Mouse (Mus musculus) T-helper 1 cell (primary cell): Measurements from ENCODE around the gene Bpifa1.
"Not testable (repeated sequence)": the region's sequence is repeated elsewhere in the genome, so short reads cannot be mapped to it uniquely, and the experiment has no call there.

Experiments
- in situ Hi-C: fragments of 300-600 bp; cut with MboI, MseI; formaldehyde crosslinking; loops from one replicate; pipeline ENCODE4 v1.15.1; 2025; ENCODE audit warnings: high pct_unique_total_duplicates

Gene Bpifa1

DNA sequence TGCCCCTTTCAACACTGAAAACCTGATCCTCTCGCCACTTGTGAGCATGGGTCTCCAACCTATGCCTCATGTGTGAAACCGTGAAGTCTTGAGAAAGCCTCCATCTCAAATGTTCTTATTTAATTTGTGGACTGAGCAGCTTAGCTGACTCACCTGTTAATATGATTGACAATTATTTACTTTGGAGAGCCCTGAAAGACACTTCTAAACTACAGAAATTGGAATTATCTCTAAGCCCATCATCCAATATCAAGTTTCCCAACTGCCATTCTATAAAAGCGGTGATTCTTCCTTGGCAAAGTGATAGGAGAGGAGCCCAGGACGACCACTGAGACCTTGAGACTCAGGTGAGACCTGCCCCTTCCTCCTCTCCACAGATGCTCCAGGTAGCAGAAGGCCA is at the start of gene Bpifa1:
TSS of gene Bpifa1 (plus strand) at position 301 of the 400 bp plus-strand sequence.
- in situ Hi-C loops = no loop called here

DNA sequence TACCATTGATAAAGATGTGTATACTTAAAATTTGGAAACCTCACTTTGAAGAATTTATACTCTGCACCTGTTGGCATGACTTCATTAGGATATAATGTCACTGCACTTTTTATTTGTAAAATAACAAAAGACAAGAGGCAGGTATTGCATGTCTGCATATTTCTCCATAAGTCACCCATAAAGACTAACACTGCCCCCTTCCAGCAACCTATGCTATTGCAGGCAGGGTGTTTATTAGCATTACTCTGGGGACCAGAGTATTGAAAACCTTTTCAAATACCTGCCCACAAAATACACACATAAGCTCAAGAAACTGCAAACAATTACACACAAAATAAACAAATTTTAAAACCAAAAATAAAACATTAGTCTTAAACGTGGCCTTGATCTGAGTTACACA is 44.9 kb upstream of the Bpifa1 start:
- in situ Hi-C loops = no loop called here

GRCm38 (mm10) chr2:154117381-154117780 is 25.3 kb upstream of the Bpifa1 start:
- in situ Hi-C loops = loop anchor here (5.0 to 10.0 kb wide), 2 partner anchors 50 to 1177 kb away; no protein-coding TSS in a partner anchor

DNA sequence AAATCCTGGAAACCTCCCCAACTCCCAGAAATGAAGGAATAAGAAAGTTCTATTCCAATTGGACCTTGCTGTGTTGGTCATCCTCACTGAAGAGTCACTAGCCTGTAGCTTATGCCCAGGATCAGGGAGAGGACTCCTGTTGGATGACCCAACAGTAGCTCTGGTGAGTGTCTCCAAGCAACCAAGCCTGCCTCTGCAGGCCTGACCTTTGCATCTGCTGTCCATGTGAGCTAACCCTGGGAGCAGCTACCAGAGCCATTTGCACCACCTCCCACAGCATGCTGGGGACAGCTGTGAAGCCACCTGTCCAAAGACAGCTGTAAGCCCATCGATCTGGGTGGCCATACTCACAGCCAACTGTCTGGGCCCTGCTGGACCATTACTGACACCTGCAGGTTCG is 12.6 kb upstream of the Bpifa1 start, which contains the start of gene Bpifa3:
TSS of gene Bpifa3 (plus strand) at position 217 of the 400 bp plus-strand sequence.
- in situ Hi-C loops = no loop called here

DNA sequence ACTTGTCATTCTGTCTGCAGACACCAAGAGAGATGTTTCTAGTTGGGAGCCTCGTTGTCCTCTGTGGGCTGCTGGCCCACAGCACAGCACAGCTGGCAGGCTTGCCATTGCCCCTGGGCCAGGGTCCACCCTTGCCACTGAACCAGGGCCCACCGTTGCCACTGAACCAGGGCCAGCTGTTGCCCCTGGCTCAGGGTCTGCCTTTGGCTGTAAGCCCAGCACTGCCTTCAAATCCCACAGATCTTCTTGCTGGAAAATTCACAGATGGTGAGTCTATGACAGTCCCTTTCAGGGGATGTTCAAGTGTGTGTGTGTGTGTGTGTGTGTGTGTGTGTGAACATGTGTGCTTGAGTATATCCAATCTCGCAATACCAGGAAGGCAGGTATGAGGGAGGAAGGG is 1.1 kb downstream of the Bpifa1 start:
- in situ Hi-C loops = no loop called here

- in situ Hi-C loops = no loop called here
Measured at GRCm38 (mm10) chr2:154147496-154147895, 4.8 kb downstream of the Bpifa1 start.

DNA sequence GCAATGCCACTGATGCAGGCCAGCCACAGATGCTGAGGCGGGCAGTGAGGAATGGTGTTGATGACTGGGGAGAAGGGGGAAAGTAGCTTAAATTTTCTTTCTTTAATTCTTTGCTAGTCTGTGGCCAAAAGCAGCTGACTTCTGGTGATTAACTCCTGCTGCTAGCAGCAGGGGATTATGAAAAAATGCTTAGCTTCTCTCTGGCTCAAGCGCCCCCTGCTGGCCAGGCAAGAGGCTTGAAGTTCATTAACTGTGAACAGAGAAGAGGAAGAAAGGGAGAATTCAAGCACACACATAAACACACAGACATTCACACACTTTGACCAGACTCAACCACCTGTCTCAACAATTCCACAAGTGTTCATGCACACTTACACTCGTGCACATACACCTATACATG is 15.8 kb downstream of the Bpifa1 start:
- in situ Hi-C loops = no loop called here

DNA sequence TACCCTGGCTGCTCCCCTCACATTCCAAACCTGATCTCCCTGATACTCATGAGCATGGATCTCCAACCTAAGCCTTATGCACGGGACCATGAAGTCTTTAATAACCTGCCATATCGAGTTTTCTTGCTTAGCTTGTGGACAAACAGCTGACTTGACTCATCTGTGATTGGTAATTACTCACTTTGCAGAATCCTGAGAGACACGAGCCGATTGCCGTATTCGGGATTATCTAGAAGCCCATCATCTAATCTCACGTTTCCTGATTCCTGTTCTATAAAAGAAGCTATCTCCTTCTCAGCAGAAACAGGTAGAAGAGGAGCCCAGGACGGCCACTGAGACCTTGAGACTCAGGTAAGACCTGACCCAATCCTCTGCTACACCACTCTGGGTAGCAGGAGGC is 19.6 kb downstream of the Bpifa1 start, which contains the start of gene Bpifa5:
TSS of gene Bpifa5 (plus strand) at position 301 of the 400 bp plus-strand sequence.
- in situ Hi-C loops = no loop called here

DNA sequence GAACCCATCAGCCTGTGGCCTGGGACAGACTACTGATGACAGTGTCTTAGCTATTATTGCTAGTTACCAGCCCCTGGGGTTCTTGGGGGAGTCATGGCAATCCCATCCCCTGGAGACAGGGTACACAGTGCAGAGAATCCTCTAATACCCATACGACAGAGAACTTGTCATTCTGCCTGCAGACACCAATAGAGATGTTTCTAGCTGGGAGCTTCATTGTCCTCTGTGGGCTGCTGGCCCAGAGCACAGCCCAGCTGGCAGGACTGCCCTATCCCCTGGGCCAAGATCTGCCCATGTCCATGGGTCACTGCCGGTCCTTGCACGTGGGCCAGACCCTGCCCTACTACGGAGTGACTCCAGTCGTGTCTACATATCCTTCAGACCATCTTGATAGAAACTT is 20.6 kb downstream of the Bpifa1 start:
- in situ Hi-C loops = no loop called here

DNA sequence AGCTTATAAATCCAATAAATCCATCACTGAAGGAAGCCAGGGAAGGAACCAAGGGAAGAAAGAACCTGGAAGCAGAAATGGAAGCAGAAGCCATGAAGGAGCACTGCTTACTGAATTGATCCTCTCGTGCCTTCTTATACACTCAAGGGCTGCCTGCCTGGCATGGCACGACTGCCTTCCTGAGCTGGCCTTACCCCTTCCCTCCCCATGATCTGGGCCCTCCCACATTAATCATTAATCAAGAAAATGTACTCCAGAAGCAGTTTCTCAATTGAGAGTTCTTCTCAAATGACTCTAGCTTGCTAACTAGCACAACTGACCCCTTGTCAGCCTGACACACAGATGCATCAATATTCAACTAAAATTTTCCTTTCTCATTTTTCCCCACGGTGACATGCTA is 26.5 kb downstream of the Bpifa1 start:
- in situ Hi-C loops = no loop called here

- in situ Hi-C loops = no loop called here
Measured at GRCm38 (mm10) chr2:154171621-154172020, 28.9 kb downstream of the Bpifa1 start.

DNA sequence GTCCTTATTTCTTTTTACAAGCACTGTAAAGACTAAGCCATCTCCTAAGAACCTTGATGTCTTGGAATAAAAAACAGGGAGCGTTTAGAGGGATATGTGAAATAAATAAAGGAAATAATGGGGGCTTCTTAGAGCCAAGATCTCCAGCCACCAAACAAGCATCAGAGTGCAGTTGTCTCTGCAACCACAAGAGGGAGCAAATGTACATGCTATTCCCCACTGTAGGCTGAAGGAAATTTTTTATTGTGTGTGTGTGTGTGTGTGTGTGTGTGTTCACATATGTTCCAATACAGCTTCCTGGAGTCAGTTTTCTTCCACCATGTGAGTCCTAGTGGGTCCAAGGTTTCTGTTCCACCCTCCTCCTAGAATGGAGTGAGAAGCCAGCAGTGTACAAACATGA is 30.6 kb downstream of the Bpifa1 start:
- in situ Hi-C loops = no loop called here

GRCm38 (mm10) chr2:154181900-154182299 is 39.2 kb downstream of the Bpifa1 start:
- in situ Hi-C loops = not testable (repeated sequence)

DNA sequence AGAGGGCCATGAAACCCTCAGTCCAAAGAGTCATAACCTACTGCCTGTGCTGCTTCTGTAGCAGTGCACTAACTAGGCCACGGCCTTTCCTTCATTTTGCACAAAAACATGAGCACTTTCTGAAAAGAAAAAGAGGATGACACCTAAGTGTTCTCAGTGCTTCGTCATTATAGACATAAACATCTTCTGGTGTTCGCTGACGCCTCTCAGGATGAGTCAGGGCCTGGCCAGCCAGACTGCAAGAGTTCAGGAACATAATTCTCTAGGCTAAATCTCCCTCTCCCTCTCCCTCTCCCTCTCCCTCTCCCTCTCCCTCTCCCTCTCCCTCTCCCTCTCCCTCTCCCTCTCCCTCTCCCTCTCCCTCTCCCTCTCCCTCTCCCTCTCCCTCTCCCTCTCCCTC is 40.4 kb downstream of the Bpifa1 start:
- in situ Hi-C loops = not testable (repeated sequence)

DNA sequence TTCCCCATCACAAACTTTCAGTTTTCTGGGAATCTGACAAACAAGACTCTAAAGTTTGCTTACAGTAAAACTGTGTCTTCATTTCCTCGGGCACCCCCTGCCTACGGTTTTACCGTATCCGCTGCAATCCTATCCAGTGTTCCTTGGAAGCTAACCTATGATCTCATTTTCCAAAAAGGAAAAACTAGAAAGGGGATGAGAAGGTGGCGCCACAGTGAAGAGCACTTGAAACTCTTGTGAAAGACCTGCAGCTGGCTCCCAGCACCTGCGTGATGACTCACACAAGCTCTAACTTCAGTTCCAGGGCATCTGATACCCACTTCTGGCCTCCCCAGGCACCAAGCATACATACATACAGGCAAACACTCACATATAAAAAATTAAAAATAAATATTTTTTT is 42.6 kb downstream of the Bpifa1 start:
- in situ Hi-C loops = no loop called here

GRCm38 (mm10) chr2:154185748-154186147 is 43.1 kb downstream of the Bpifa1 start:
- in situ Hi-C loops = no loop called here

DNA sequence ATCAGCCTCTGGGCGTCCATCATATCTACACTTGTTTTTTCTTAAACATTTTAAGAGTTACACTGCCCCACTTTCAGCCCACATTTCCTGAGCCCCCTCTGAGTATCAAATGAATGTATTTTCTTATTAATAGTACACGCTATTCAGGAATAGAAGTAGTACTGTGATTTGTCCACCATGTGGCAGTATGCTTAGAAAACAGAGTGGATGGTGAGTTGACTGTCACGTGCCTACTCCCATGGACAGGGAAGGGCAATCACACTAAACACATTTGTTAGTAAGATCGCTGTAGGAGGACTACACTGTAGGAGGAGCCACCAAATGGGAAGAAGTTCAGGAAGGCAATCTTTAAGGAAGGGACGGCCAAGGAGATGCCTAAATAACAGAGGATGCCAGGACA is 44.8 kb downstream of the Bpifa1 start:
- in situ Hi-C loops = no loop called here

DNA sequence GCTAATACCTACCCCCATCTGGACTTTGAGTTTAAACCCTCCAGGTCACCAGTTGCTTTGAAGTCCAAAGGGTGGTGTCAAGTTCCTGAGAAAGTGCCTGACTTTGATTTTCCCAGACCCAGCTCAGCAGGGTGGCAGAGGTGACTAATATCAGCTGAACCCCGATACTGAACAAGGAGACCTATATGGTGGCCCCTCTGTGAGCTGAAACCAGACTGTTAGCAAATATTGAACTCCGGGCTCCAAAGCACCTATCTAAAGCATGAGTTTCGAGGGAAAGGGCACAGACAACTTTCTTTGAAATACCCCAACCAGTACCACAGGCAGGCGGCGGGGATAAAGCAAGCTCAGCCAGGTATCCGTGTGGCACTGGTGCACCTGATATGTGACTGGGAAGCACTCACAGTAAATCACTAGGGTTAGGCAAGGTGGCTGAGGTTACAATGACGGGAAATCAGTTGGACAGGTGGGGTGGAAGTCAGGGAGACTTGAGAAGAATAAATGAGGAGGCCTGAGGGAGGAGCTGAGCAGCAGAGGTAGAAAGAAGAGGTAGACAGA is 47.3 kb downstream of the Bpifa1 start:
- in situ Hi-C loops = no loop called here

DNA sequence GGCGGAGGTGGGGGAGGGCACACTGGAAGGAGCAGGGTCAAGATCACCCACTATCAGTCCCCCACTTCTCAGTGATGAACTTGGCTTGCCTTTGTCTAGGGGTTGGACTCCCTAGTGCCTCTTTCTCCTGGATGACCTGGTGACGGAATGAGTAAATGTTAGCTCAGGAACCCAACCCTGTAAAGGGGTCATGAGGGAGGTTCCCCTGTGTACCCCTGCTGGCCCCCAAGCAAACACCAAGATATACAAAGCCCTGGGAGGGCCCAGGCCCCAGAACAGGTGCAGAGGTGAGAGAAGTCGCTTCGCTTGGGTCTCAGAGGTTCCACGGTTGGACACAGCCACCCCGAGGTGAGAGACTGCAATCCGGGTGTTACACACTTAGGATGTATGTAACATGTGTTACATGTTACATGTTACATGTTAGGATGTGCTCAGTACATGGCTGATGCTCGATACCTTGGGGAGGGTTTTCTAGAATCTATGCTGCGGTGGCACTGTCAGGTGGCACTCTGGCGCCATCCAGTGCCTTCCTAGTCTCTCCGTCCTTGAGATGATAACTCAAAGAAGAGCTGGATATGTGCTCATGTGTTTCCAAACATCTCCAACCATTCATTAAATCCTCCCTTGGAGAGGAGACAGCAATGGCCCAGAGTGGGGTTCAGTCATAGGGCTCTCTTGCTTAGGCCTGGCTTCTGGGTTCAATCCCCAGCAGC is 48.0 kb downstream of the Bpifa1 start, which contains the start of gene Bpifb1:
TSS of gene Bpifb1 (plus strand) at position 273 of the 713 bp plus-strand sequence.
- in situ Hi-C loops = no loop called here

GRCm38 (mm10) chr2:154192141-154192540 is 49.5 kb downstream of the Bpifa1 start:
- in situ Hi-C loops = no loop called here

- in situ Hi-C loops = no loop called here
Measured at GRCm38 (mm10) chr2:154193071-154193470, 50.4 kb downstream of the Bpifa1 start.

DNA sequence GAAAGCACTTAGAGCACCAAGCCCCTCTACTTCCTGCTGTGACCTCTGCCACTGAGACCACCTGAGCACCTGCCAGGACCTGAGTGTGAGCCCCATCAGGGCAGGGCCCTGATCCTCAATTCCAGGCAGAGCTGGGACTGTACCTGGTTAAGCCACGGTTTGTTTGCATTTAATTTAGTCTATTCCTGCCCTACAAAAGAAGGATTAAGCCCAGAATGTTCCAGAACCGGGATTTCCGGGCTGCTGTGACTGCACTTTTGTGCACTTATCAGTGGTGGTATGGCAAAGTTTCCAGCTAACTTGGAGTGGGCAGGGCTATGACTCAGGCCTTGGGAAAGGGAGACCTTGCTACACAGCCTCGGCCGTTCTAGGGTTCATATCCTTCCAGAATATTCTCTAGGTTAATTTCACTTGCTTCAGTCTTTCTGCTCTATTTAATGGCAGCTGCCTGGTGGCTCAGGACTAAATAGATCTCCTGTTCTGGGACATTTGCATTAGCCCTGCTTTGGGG is 51.4 kb downstream of the Bpifa1 start:
- in situ Hi-C loops = no loop called here

GRCm38 (mm10) chr2:154197036-154197435 is 54.4 kb downstream of the Bpifa1 start:
- in situ Hi-C loops = no loop called here
